Mouse (Mus musculus): ENCODE results near the gene Gm906. TPM values are rescaled to one million over a fixed set of nuclear protein-coding genes. Genes with fewer than 3 reads are reported as not detected.
"Not testable (repeated sequence)": the region's sequence is repeated elsewhere in the genome, so short reads cannot be mapped to it uniquely, and the experiment has no call there.

The Gm906 gene
- polyA plus RNA-seq (2014; fragmentation: Nextera tagmentation; extraction: Ambion mirVana), result not detected in 2 replicates

DNA sequence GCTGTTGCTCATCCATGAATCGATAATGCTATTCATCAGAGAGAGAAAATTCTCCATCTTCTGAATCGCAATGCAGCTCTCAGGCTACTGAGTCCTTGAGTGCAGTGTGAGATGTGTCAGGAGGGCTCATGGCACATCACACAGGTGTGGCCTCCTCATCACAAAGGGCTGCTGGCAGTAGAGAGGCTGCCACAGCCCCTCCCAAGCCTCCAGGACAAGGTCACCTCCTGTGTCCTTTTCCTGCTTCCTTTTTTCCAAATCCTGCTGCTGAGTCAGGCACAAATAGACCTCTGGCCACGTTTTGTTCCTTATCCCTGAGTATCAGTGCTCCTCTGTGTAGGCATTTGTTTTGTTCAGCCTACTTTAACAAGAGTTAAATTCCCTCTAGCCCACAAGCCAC lies at the start of gene Gm906:
Gene Gm906, minus strand, starts transcription at position 101 of the 400 bp plus-strand sequence.
- H3K9ac ChIP-seq; H3K9me3 ChIP-seq (ENCODE audit: control insufficient read depth, low read length); H3K27ac ChIP-seq; H3K27me3 ChIP-seq (ENCODE audit: control insufficient read depth, insufficient read depth, low read length); H3K4me2 ChIP-seq (replicated peaks); H3K4me1 ChIP-seq (replicated peaks; ENCODE audit: control insufficient read depth, insufficient read depth, low read length); H3K36me3 ChIP-seq (replicated peaks; ENCODE audit: control insufficient read depth, insufficient read depth); ATAC-seq (ENCODE audit: low FRiP score); DNase-seq (ENCODE audit: low spot score); H3K4me3 ChIP-seq (replicated peaks; ENCODE audit: low read length): not testable (repeated sequence)
- WGBS, result 74% methylated on average over 3 of the region's 3 CpGs

DNA sequence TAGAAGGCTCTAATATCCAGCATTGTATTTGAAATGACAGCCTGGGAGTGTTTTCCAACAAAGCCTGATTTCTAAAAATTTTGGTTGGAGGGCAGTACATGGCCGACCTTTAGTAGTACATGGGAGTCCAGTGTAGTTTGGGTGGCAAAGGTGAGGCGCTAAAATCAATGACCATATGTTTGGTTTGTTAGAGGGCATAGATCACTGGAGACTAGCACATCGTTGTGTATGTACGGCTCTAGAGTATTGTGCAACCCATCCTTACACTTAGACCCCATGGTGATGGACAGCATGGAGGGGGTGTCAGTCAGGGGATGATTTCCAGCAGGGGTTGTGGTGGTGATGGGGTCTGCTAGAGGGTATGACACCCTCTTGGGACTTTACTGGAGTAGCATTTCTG lies 33.2 kb upstream of the Gm906 start:
- not testable (repeated sequence) for H3K9me3 ChIP-seq (ENCODE audit: control insufficient read depth, low read length); DNase-seq (ENCODE audit: low spot score); H3K27me3 ChIP-seq (ENCODE audit: control insufficient read depth, insufficient read depth, low read length); H3K27ac ChIP-seq; ATAC-seq (ENCODE audit: low FRiP score); H3K4me3 ChIP-seq (replicated peaks; ENCODE audit: low read length); H3K4me1 ChIP-seq (replicated peaks; ENCODE audit: control insufficient read depth, insufficient read depth, low read length); H3K9ac ChIP-seq; H3K4me2 ChIP-seq (replicated peaks); H3K36me3 ChIP-seq (replicated peaks; ENCODE audit: control insufficient read depth, insufficient read depth)
- WGBS, result 86% methylated on average over 1 of the region's 4 CpGs

DNA sequence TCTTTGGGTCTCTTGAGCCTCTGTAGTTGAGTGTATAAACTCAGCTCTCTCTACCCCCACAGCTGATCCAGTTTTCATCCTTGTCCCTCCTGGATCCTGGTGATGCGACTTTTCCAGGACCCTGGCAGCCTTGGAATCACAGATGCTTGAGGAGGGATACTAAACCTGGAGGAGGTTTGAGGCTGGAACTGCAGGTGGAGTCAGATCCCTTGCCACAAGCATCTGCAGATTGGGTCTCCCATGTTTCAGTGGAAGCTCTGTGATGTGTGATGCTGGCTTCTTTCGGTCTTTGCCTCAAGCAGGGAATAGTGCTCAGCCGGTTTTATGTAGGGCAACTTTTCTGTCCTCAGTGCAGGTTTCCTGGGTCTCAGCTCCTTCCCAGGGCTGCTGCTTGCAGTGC lies 13.6 kb downstream of the Gm906 start:
- H3K4me3 ChIP-seq (replicated peaks; ENCODE audit: low read length), result no peak overlapping the region
- H3K9ac ChIP-seq, result no peak overlapping the region
- H3K4me2 ChIP-seq (replicated peaks), result no peak overlapping the region
- H3K36me3 ChIP-seq (replicated peaks; ENCODE audit: control insufficient read depth, insufficient read depth), result no peaks in the 10 kb centered on the region
- DNase-seq (ENCODE audit: low spot score), result no peak
- H3K4me1 ChIP-seq (replicated peaks; ENCODE audit: control insufficient read depth, insufficient read depth, low read length), result no peaks in the 10 kb centered on the region
- no peak for ATAC-seq (ENCODE audit: low FRiP score)
- WGBS, result 95% methylated on average over 3 of the region's 3 CpGs
- H3K27ac ChIP-seq, result no peak overlapping the region
- H3K27me3 ChIP-seq (ENCODE audit: control insufficient read depth, insufficient read depth, low read length), result no peaks in the 10 kb centered on the region
- H3K9me3 ChIP-seq (ENCODE audit: control insufficient read depth, low read length), result no peaks in the 10 kb centered on the region

DNA sequence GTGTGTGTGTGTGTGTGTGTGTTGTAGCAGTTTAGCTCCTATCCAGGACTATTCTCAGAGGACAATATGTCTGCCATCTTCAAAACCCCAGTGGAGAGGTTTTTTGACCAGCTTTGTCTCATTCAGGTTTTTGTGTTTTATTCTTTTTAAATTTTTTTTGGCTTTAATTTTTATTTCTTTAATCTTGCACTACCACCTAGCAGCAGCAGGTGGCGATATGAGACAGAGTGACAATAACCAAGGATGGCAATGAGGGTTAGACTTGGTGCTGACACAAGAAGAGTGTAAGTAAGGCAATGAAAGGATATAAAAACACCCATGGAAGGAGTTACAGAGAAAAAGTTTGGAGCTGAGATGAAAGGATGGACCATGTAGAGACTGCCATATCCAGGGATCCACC lies 38.3 kb downstream of the Gm906 start:
- H3K27ac ChIP-seq; H3K4me3 ChIP-seq (replicated peaks; ENCODE audit: low read length); H3K36me3 ChIP-seq (replicated peaks; ENCODE audit: control insufficient read depth, insufficient read depth); ATAC-seq (ENCODE audit: low FRiP score); H3K4me2 ChIP-seq (replicated peaks); H3K9ac ChIP-seq; H3K4me1 ChIP-seq (replicated peaks; ENCODE audit: control insufficient read depth, insufficient read depth, low read length); H3K27me3 ChIP-seq (ENCODE audit: control insufficient read depth, insufficient read depth, low read length); H3K9me3 ChIP-seq (ENCODE audit: control insufficient read depth, low read length): not testable (repeated sequence)
- DNase-seq (ENCODE audit: low spot score), result peak; percentile 59
- 0% methylated on average over 1 of the region's 1 CpGs for WGBS

- ATAC-seq (ENCODE audit: low FRiP score); H3K36me3 ChIP-seq (replicated peaks; ENCODE audit: control insufficient read depth, insufficient read depth); H3K4me3 ChIP-seq (replicated peaks; ENCODE audit: low read length); H3K27ac ChIP-seq; H3K4me1 ChIP-seq (replicated peaks; ENCODE audit: control insufficient read depth, insufficient read depth, low read length); H3K4me2 ChIP-seq (replicated peaks); H3K9me3 ChIP-seq (ENCODE audit: control insufficient read depth, low read length); H3K27me3 ChIP-seq (ENCODE audit: control insufficient read depth, insufficient read depth, low read length); DNase-seq (ENCODE audit: low spot score); H3K9ac ChIP-seq: not testable (repeated sequence)
Observed at GRCm38 (mm10) chr13:50210191-50210590, 39.9 kb downstream of the Gm906 start.

DNA sequence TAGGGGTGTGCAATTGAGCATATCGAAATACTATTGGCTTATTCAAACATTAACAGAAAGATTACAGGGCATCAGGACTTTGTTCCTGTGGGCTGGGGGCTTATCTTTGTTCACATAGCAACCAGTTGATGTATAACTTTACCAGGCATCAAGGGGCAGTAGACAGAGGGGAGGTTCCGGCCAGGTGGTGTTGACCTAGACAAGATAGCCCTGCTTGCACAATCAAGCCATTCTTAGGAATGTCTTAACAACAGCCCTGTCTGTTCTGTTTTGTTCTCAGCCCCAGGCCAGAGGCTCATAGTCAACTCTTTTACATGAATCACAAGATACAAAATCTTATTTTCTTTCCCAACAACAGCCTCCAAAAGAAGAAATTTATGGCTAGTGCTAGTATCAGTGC lies 40.5 kb downstream of the Gm906 start:
- WGBS, result 98% methylated on average over 2 of the region's 2 CpGs
- H3K27me3 ChIP-seq (ENCODE audit: control insufficient read depth, insufficient read depth, low read length); H3K36me3 ChIP-seq (replicated peaks; ENCODE audit: control insufficient read depth, insufficient read depth); H3K27ac ChIP-seq; H3K4me3 ChIP-seq (replicated peaks; ENCODE audit: low read length); ATAC-seq (ENCODE audit: low FRiP score); H3K9ac ChIP-seq; H3K4me2 ChIP-seq (replicated peaks); DNase-seq (ENCODE audit: low spot score); H3K4me1 ChIP-seq (replicated peaks; ENCODE audit: control insufficient read depth, insufficient read depth, low read length); H3K9me3 ChIP-seq (ENCODE audit: control insufficient read depth, low read length): not testable (repeated sequence)

DNA sequence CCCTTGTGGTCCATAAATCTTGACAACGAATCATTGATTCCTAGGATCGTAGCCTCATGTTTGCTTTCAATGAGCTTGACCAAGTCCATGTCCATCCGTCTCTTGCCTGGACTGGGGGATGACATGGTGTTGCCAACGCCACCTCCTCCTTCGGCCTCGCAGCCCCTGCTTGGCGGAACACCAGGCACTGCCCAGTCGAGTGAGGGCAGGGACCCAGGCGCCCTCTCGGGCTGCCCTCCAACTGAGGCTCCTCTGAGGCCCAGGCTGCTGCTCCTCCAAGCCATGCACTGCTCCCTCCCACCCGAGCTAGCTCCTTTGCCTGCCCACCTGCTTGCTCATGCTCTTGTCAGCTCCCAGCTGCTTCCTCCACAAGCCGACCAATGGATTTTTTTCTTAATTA lies 42.1 kb downstream of the Gm906 start:
- Histone ChIP-seq H3K9me3 (ENCODE audit: control insufficient read depth, low read length) (no peaks in the 10 kb centered on the region), H3K36me3 (replicated peaks; ENCODE audit: control insufficient read depth, insufficient read depth) (no peaks in the 10 kb centered on the region), H3K4me2 (replicated peaks) (no peak overlapping the region), H3K9ac (no peak overlapping the region), H3K27ac (no peak overlapping the region), H3K4me3 (replicated peaks; ENCODE audit: low read length) (no peak overlapping the region), H3K27me3 (ENCODE audit: control insufficient read depth, insufficient read depth, low read length) (no peaks in the 10 kb centered on the region), H3K4me1 (replicated peaks; ENCODE audit: control insufficient read depth, insufficient read depth, low read length) (no peaks in the 10 kb centered on the region)
- DNase-seq (ENCODE audit: low spot score), result no peak
- 93% methylated on average over 12 of the region's 12 CpGs for WGBS
- no peak for ATAC-seq (ENCODE audit: low FRiP score)

- not testable (repeated sequence) for H3K4me1 ChIP-seq (replicated peaks; ENCODE audit: control insufficient read depth, insufficient read depth, low read length); H3K9me3 ChIP-seq (ENCODE audit: control insufficient read depth, low read length); H3K4me2 ChIP-seq (replicated peaks); H3K36me3 ChIP-seq (replicated peaks; ENCODE audit: control insufficient read depth, insufficient read depth); H3K27me3 ChIP-seq (ENCODE audit: control insufficient read depth, insufficient read depth, low read length); H3K4me3 ChIP-seq (replicated peaks; ENCODE audit: low read length); H3K9ac ChIP-seq; H3K27ac ChIP-seq; DNase-seq (ENCODE audit: low spot score); ATAC-seq (ENCODE audit: low FRiP score)
Observed at GRCm38 (mm10) chr13:50196831-50197230, 53.3 kb downstream of the Gm906 start.

Small RNAs within 50 kb of the gene (microRNA-seq; reads per million reads assigned to microRNA genes)
- not detected for gene Gm24017

Other genes with a start within 250 kb of the Gm906 start
- 28.7 and 35.2 TPM in 2 replicates for gene Fbxw17, start 167.6 kb upstream of the Gm906 start, polyA plus RNA-seq (2014; fragmentation: Nextera tagmentation; extraction: Ambion mirVana)
- gene Gm47429, start 193.6 kb upstream of the Gm906 start, polyA plus RNA-seq (2014; fragmentation: Nextera tagmentation; extraction: Ambion mirVana), result not detected in 2 replicates
- gene Nutm2, start 217.0 kb upstream of the Gm906 start, polyA plus RNA-seq (2014; fragmentation: Nextera tagmentation; extraction: Ambion mirVana), result not detected in 2 replicates

All from hindbrain, embryonic 14.5 days (tissue).